Mouse (Mus musculus) left cerebral cortex, adult 2 months (tissue): ENCODE measurements around the gene Lair1. TPM values are rescaled to one million over a fixed set of nuclear protein-coding genes. Genes with fewer than 3 reads are reported as not detected.
"Not testable (repeated sequence)": the region's sequence is repeated elsewhere in the genome, so short reads cannot be mapped to it uniquely, and the experiment has no call there.

ENCODE experiments used
- DNase-seq, 2 experiments: peaks; one replicate each; pipeline ENCODE4 v3.0.0; 2021 to 2022; ENCODE audit warnings: low spot score in 2 of 2, mixed read lengths in 1 of 2; ENCODE audit errors: extremely low spot score in 1 of 2
- H3K27ac ChIP-seq: fragments of 200-600 bp; 2 replicates; pipeline ENCODE4 v1.8.1; 2022
- H3K4me3 ChIP-seq: fragments of 200-600 bp; 2 replicates; pipeline ENCODE4 v1.8.1; 2022
- CTCF ChIP-seq: fragments of 200-600 bp; IDR thresholded peaks from 2 replicates; pipeline ENCODE4 v1.8.1; 2022; ENCODE audit warnings: antibody characterized with exemption, mild to moderate bottlenecking, moderate library complexity
- intact Hi-C: fragments of 180-260 bp; cut with DNase I; formaldehyde crosslinking; loops from one replicate; pipeline ENCODE4 v1.15.1; 2025
- total RNA-seq, 2 experiments: library from RNA; stranded (reverse); gene quantifications; 2 replicates each; pipeline ENCODE4 v1.2.3; 2021

Lair1 gene
- total RNA-seq, 2 experiments from 2014 or later: 5.5 to 8.9 TPM

GRCm38 (mm10) chr7:4082804-4083203 is 19.8 kb upstream of the Lair1 start:
- no peak overlapping the region for H3K27ac ChIP-seq
- no peak overlapping the region for H3K4me3 ChIP-seq
- intact Hi-C loops: no loop called here
- DNase-seq: no peak
- no peak for TF ChIP-seq CTCF

- DNase-seq: no peak
- no peak overlapping the region for H3K27ac ChIP-seq
- no peak overlapping the region for H3K4me3 ChIP-seq
- intact Hi-C loops: no loop called here
- TF ChIP-seq CTCF: no peak
These were observed 18.7 kb upstream of the Lair1 start for GRCm38 (mm10) chr7:4081706-4082105.

GRCm38 (mm10) chr7:4080552-4080951 is 17.5 kb upstream of the Lair1 start:
- intact Hi-C loops: no loop called here
- TF ChIP-seq CTCF: no peak
- H3K4me3 ChIP-seq: no peak overlapping the region

GRCm38 (mm10) chr7:4079511-4079910 is 16.5 kb upstream of the Lair1 start:
- DNase-seq: no peak
- intact Hi-C loops: no loop called here

More at GRCm38 (mm10) chr7:4080552-4080951, 17.5 kb upstream of the Lair1 start:
- H3K27ac ChIP-seq: no peak overlapping the region
- DNase-seq: no peak

GRCm38 (mm10) chr7:4073144-4073543 is 10.1 kb upstream of the Lair1 start:
- no peak overlapping the region for H3K27ac ChIP-seq
- no peak for TF ChIP-seq CTCF
- no peak for DNase-seq
- intact Hi-C loops: no loop called here
- no peak overlapping the region for H3K4me3 ChIP-seq

More at GRCm38 (mm10) chr7:4079511-4079910, 16.5 kb upstream of the Lair1 start:
- TF ChIP-seq CTCF: no peak
- H3K4me3 ChIP-seq: no peak overlapping the region
- H3K27ac ChIP-seq: no peak overlapping the region

- TF ChIP-seq CTCF: no peak
- Histone ChIP-seq H3K4me3 (no peak overlapping the region), H3K27ac (no peak overlapping the region)
- DNase-seq: no peak
- intact Hi-C loops: no loop called here
These were observed 8.1 kb upstream of the Lair1 start for GRCm38 (mm10) chr7:4071066-4071465.

- no peak for TF ChIP-seq CTCF
- no peak for DNase-seq
- intact Hi-C loops: no loop called here
- Histone ChIP-seq H3K27ac (no peak overlapping the region), H3K4me3 (no peak overlapping the region)
These were observed 866 bp upstream of the Lair1 start for GRCm38 (mm10) chr7:4063714-4064425.

GRCm38 (mm10) chr7:4060602-4061188 is 2.3 kb downstream of the Lair1 start:
- H3K27ac ChIP-seq, H3K4me3 ChIP-seq, DNase-seq: not testable (repeated sequence)

GRCm38 (mm10) chr7:4026794-4027421 is 36.1 kb downstream of the Lair1 start:
- peak; percentile 74 for TF ChIP-seq CTCF
- no peak overlapping the region for H3K4me3 ChIP-seq
- peak; percentile 13 to 17 for DNase-seq
- H3K27ac ChIP-seq: no peak overlapping the region
- intact Hi-C loops: loop anchor here (10.0 kb wide), 3 partner anchors 78 to 398 kb away; no protein-coding TSS in a partner anchor

More at GRCm38 (mm10) chr7:4060602-4061188, 2.3 kb downstream of the Lair1 start:
- intact Hi-C loops: not testable (repeated sequence)

GRCm38 (mm10) chr7:4004636-4005035 is 58.4 kb downstream of the Lair1 start:
- H3K27ac ChIP-seq, DNase-seq, intact Hi-C loops, H3K4me3 ChIP-seq: not testable (repeated sequence)

GRCm38 (mm10) chr7:4003996-4004395 is 59.0 kb downstream of the Lair1 start:
- H3K27ac ChIP-seq, intact Hi-C loops, DNase-seq, H3K4me3 ChIP-seq: not testable (repeated sequence)

- H3K27ac ChIP-seq: no peak overlapping the region
- no peak overlapping the region for H3K4me3 ChIP-seq
- no peak for DNase-seq
- TF ChIP-seq CTCF: no peak
- intact Hi-C loops: no loop called here
These were observed 101.0 kb downstream of the Lair1 start for GRCm38 (mm10) chr7:3962017-3962416.

- intact Hi-C loops: no loop called here
These were observed 105.6 kb downstream of the Lair1 start for GRCm38 (mm10) chr7:3957387-3957786.

More at GRCm38 (mm10) chr7:3957387-3957786, 105.6 kb downstream of the Lair1 start:
- no peak for TF ChIP-seq CTCF
- no peak overlapping the region for H3K4me3 ChIP-seq
- DNase-seq: no peak
- no peak overlapping the region for H3K27ac ChIP-seq

Other genes starting within 250 kb of the Lair1 start
- gene Gm15448, start 237.5 kb downstream of the Lair1 start, total RNA-seq: not detected
- not detected for gene Pira2, start 218.2 kb downstream of the Lair1 start, total RNA-seq
- not detected for gene Gm14548, start 165.1 kb downstream of the Lair1 start, total RNA-seq
- not detected for gene Lilra6, start 147.7 kb downstream of the Lair1 start, total RNA-seq
- 100 to 1,000 TPM; 667 to 745 TPM for gene Ttyh1, start 56.2 kb upstream of the Lair1 start, total RNA-seq
- 100 to 1,000 TPM; 178 to 184 TPM for gene Leng8, start 73.8 kb upstream of the Lair1 start, total RNA-seq
- gene Leng9, start 87.2 kb upstream of the Lair1 start, total RNA-seq: 1 to 10 TPM; 6.2 to 6.9 TPM
- gene Cdc42ep5, start 101.7 kb upstream of the Lair1 start, total RNA-seq: 1 to 10 TPM; 1.4 to 1.6 TPM
- gene Lilra5, start 174.6 kb upstream of the Lair1 start, total RNA-seq: not detected